Mouse (Mus musculus) midbrain, embryonic 16.5 days (tissue): ENCODE data around the gene Cfap36. TPM values are rescaled to one million over a fixed set of nuclear protein-coding genes. Genes with fewer than 3 reads are reported as not detected.

Experiments
- ATAC-seq: fragments of 200-750 bp; cut with Nextera tagmentation; 2 replicates; pipeline ENCODE4 v1.8.0; 2017; ENCODE audit warnings: moderate TSS enrichment
- H3K27ac ChIP-seq: fragments of 300-500 bp; sonication (generic); 2 replicates; pipeline ENCODE4 v1.5.1; 2014; ENCODE audit warnings: mild to moderate bottlenecking, low read length, mixed read lengths
- H3K27me3 ChIP-seq: fragments of 300-500 bp; sonication (generic); 2 replicates; pipeline ENCODE4 v1.6.1; 2014; ENCODE audit warnings: low read depth, low read length, mixed read lengths; ENCODE audit not compliant: control insufficient read depth, insufficient read depth
- H3K36me3 ChIP-seq: fragments of 300-500 bp; sonication (generic); 2 replicates; pipeline ENCODE4 v1.6.1; 2014; ENCODE audit warnings: mild to moderate bottlenecking, low read length, moderate library complexity, mixed read lengths; ENCODE audit not compliant: control insufficient read depth, insufficient read depth
- H3K4me1 ChIP-seq: fragments of 300-500 bp; sonication (generic); 2 replicates; pipeline ENCODE4 v1.6.1; 2014; ENCODE audit warnings: mild to moderate bottlenecking, low read length, mixed read lengths; ENCODE audit not compliant: control insufficient read depth, insufficient read depth
- H3K4me2 ChIP-seq: fragments of 300-500 bp; sonication (generic); 2 replicates; pipeline ENCODE4 v1.6.1; 2014; ENCODE audit warnings: mild to moderate bottlenecking, low read length, mixed read lengths
- H3K4me3 ChIP-seq: fragments of 300-500 bp; sonication (generic); 2 replicates; pipeline ENCODE4 v1.5.1; 2014; ENCODE audit warnings: low read depth, mild to moderate bottlenecking, low read length, moderate library complexity, mixed read lengths
- H3K9ac ChIP-seq: fragments of 300-500 bp; sonication (generic); 2 replicates; pipeline ENCODE4 v1.6.1; 2014; ENCODE audit warnings: low read depth, low read length, mixed read lengths
- H3K9me3 ChIP-seq: fragments of 300-500 bp; sonication (generic); replicated peaks from 2 replicates; pipeline ENCODE4 v1.6.1; 2014; ENCODE audit warnings: mild to moderate bottlenecking, low read length, mixed read lengths; ENCODE audit not compliant: control insufficient read depth, poor library complexity, severe bottlenecking
- WGBS: fragments of 180-500 bp; shearing (Covaris S2); extraction: QIAGEN DNeasy Blood & Tissue Kit; methylation state at CpG from one replicate; pipeline ENCODE4 v1.1.7; 2014; 5-methylcytosine and 5-hydroxymethylcytosine counted together
- polyA plus RNA-seq: library from polyadenylated mRNA; unstranded; fragments of >200 nt; fragmentation: Nextera tagmentation; extraction: Ambion mirVana; gene quantifications from 2 replicates; pipeline ENCODE4 v1.2.1, GENCODE M21; 2015

Cfap36 gene
- polyA plus RNA-seq, 1 experiment from 2014 or later: 127 TPM

- H3K27ac ChIP-seq: no peak overlapping the region
- no peaks in the 10 kb centered on the region for H3K27me3 ChIP-seq
- no peak overlapping the region for H3K9ac ChIP-seq
- H3K4me3 ChIP-seq: no peak overlapping the region
- H3K4me1 ChIP-seq: peaks cover 21% of the 10 kb centered on the region
- no peak overlapping the region for H3K4me2 ChIP-seq
- 53% methylated on average over 4 of the region's 4 CpGs for WGBS
- no peak for ATAC-seq
- H3K36me3 ChIP-seq: peaks cover 6% of the 10 kb centered on the region; the same call in 1 of the 2 replicates
- no peaks in the 10 kb centered on the region for H3K9me3 ChIP-seq
These were observed 5.2 kb downstream of the Cfap36 start for GRCm38 (mm10) chr11:29241961-29242360.

- no peaks in the 10 kb centered on the region for H3K27me3 ChIP-seq
- peaks cover 6% of the 10 kb centered on the region; the same call in 1 of the 2 replicates for H3K36me3 ChIP-seq
- 100% methylated on average over 1 of the region's 1 CpGs for WGBS
- H3K9ac ChIP-seq: no peak overlapping the region
- H3K4me3 ChIP-seq: no peak overlapping the region
- H3K4me1 ChIP-seq: 0 out of 2 replicates have a peak, but pooled peaks cover 1% of the 10 kb centered on the region
- no peak overlapping the region for H3K27ac ChIP-seq
- ATAC-seq: no peak
- no peak overlapping the region for H3K4me2 ChIP-seq
- H3K9me3 ChIP-seq: no peaks in the 10 kb centered on the region
These were observed 7.9 kb downstream of the Cfap36 start for GRCm38 (mm10) chr11:29239353-29239752.

GRCm38 (mm10) chr11:29238551-29238950 lies 8.7 kb downstream of the Cfap36 start:
- no peak overlapping the region for H3K9ac ChIP-seq
- no peak overlapping the region for H3K4me2 ChIP-seq
- H3K9me3 ChIP-seq: no peaks in the 10 kb centered on the region
- H3K27ac ChIP-seq: no peak overlapping the region
- no peak for ATAC-seq
- WGBS: 95% methylated on average over 3 of the region's 3 CpGs
- H3K27me3 ChIP-seq: no peaks in the 10 kb centered on the region
- H3K4me1 ChIP-seq: no peaks in the 10 kb centered on the region
- H3K4me3 ChIP-seq: no peak overlapping the region
- H3K36me3 ChIP-seq: peaks cover 6% of the 10 kb centered on the region; the same call in 1 of the 2 replicates

GRCm38 (mm10) chr11:29238047-29238446 lies 9.2 kb downstream of the Cfap36 start:
- H3K9ac ChIP-seq: no peak overlapping the region
- H3K27me3 ChIP-seq: no peaks in the 10 kb centered on the region
- no peak for ATAC-seq
- H3K9me3 ChIP-seq: no peaks in the 10 kb centered on the region
- H3K4me3 ChIP-seq: no peak overlapping the region
- H3K4me2 ChIP-seq: no peak overlapping the region
- H3K36me3 ChIP-seq: peaks cover 6% of the 10 kb centered on the region; the same call in 1 of the 2 replicates
- H3K27ac ChIP-seq: no peak overlapping the region
- H3K4me1 ChIP-seq: no peaks in the 10 kb centered on the region

- H3K36me3 ChIP-seq: 0 out of 2 replicates have a peak, but pooled peaks cover 2% of the 10 kb centered on the region
- no peak for ATAC-seq
- H3K4me3 ChIP-seq: no peak overlapping the region
- H3K4me2 ChIP-seq: no peak overlapping the region
- no peaks in the 10 kb centered on the region for H3K4me1 ChIP-seq
- no peaks in the 10 kb centered on the region for H3K27me3 ChIP-seq
- no peak overlapping the region for H3K27ac ChIP-seq
- H3K9ac ChIP-seq: no peak overlapping the region
- no peaks in the 10 kb centered on the region for H3K9me3 ChIP-seq
These were observed 9.8 kb downstream of the Cfap36 start for GRCm38 (mm10) chr11:29237364-29237763.

DNA sequence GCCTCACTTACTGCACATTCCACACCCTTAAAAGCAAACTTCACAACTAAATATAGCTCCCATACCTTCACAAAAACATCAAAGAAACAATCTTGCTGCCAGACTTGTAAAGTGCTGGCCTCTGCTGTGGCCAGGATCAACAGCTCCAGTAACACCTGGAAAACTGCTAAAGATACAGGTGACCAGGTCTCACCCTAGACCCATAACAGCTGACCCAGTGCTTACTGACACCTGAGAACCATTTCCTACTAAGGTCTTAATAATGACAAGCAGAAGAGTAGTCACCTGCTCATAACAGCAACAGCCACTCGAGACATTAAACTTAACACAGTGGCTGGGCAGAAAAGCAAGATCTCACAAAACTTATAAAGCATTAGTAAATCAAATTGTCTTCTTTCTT lies 13.6 kb downstream of the Cfap36 start:
- 93% methylated on average over 1 of the region's 1 CpGs for WGBS
- H3K27ac ChIP-seq: no peak overlapping the region
- H3K36me3 ChIP-seq: peaks cover 13% of the 10 kb centered on the region
- no peaks in the 10 kb centered on the region for H3K27me3 ChIP-seq
- H3K9ac ChIP-seq: no peak overlapping the region
- H3K4me2 ChIP-seq: no peak overlapping the region
- no peaks in the 10 kb centered on the region for H3K4me1 ChIP-seq
- H3K9me3 ChIP-seq: no peaks in the 10 kb centered on the region
- H3K4me3 ChIP-seq: no peak overlapping the region
- ATAC-seq: no peak

GRCm38 (mm10) chr11:29228957-29229356 lies 18.3 kb downstream of the Cfap36 start:
- 96% methylated on average over 2 of the region's 2 CpGs for WGBS
- no peak overlapping the region for H3K9ac ChIP-seq
- H3K9me3 ChIP-seq: no peaks in the 10 kb centered on the region
- no peak overlapping the region for H3K27ac ChIP-seq
- H3K27me3 ChIP-seq: no peaks in the 10 kb centered on the region
- no peak overlapping the region for H3K4me3 ChIP-seq
- no peaks in the 10 kb centered on the region for H3K4me1 ChIP-seq
- no peak for ATAC-seq
- H3K36me3 ChIP-seq: peaks cover 25% of the 10 kb centered on the region
- H3K4me2 ChIP-seq: no peak overlapping the region

DNA sequence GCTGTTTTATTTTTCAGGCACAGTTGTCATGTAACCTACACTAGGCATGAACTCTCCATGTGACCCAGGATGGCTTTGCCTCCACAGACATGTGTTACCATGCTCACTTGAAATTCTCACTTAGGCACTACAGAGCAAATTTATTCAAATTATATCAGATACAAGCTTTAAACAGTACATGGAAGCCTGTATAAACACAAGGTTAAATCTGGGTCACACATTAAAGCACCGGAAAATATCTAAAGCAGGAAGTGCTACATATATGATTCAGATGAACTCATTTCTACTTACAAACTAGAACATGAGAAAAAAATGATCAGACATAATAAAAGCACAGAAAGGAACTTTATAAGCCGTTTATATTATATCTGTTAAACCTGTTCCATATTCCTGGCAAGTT lies 22.5 kb downstream of the Cfap36 start:
- Histone ChIP-seq H3K4me2 (no peak overlapping the region), H3K9me3 (no peaks in the 10 kb centered on the region), H3K4me1 (no peaks in the 10 kb centered on the region), H3K27me3 (no peaks in the 10 kb centered on the region), H3K9ac (no peak overlapping the region), H3K4me3 (no peak overlapping the region), H3K27ac (no peak overlapping the region), H3K36me3 (peaks cover 45% of the 10 kb centered on the region)
- 94% methylated on average over 2 of the region's 2 CpGs for WGBS
- ATAC-seq: no peak

GRCm38 (mm10) chr11:29222310-29222709 lies 24.9 kb downstream of the Cfap36 start:
- Histone ChIP-seq H3K36me3 (peaks cover 37% of the 10 kb centered on the region), H3K27ac (no peak overlapping the region), H3K9ac (no peak overlapping the region), H3K4me1 (no peaks in the 10 kb centered on the region), H3K4me3 (no peak overlapping the region), H3K9me3 (no peaks in the 10 kb centered on the region), H3K27me3 (no peaks in the 10 kb centered on the region), H3K4me2 (no peak overlapping the region)
- ATAC-seq: no peak
- 94% methylated on average over 5 of the region's 5 CpGs for WGBS

DNA sequence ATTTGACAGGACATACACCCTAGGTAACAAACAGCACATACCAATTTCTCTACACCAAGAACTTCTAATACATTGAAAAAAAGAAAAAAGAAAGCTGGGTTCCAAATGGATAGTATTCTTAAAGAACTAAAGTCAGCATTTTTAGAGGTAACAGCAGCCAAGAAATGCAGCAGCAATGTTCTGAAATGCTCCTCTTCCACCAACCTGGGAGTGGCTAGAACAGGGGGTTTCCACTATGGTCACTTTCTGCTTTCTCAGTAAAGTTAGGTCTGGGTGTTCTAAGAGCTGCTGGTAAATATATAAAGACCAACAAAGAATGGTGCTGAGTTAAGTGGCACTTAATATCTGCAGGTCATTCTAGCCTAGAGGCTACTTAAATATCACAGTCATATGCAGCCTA lies 28.2 kb downstream of the Cfap36 start:
- ATAC-seq: no peak
- Histone ChIP-seq H3K4me1 (no peaks in the 10 kb centered on the region), H3K27me3 (no peaks in the 10 kb centered on the region), H3K36me3 (peaks cover 42% of the 10 kb centered on the region), H3K4me2 (no peak overlapping the region), H3K9ac (no peak overlapping the region), H3K9me3 (no peaks in the 10 kb centered on the region), H3K4me3 (no peak overlapping the region), H3K27ac (no peak overlapping the region)
